Mouse (Mus musculus) small intestine, adult 2 months (tissue): Measurements from ENCODE around the gene Olfr688. TPM values are rescaled to one million over a fixed set of nuclear protein-coding genes. Genes with fewer than 3 reads are reported as not detected.

ENCODE experiments used
- H3K27ac ChIP-seq: fragments of 200-500 bp; 2 replicates; pipeline ENCODE4 v1.5.1; 2012; ENCODE audit warnings: low read depth, low read length, control low read depth, inconsistent platforms; ENCODE audit not compliant: insufficient read depth
- H3K27me3 ChIP-seq: fragments of 200-500 bp; 2 replicates; pipeline ENCODE4 v1.6.1; 2012; ENCODE audit warnings: mild to moderate bottlenecking, moderate library complexity, low read length, inconsistent platforms; ENCODE audit not compliant: control insufficient read depth, insufficient read depth
- H3K36me3 ChIP-seq: fragments of 200-500 bp; 2 replicates; pipeline ENCODE4 v1.6.1; 2012; ENCODE audit warnings: mild to moderate bottlenecking, low read length, control low read depth, inconsistent platforms; ENCODE audit not compliant: control insufficient read depth, insufficient read depth
- H3K4me1 ChIP-seq: fragments of 200-500 bp; 2 replicates; pipeline ENCODE4 v1.6.1; 2012; ENCODE audit warnings: low read length, inconsistent platforms, mixed read lengths; ENCODE audit not compliant: control insufficient read depth, insufficient read depth, insufficient read length
- H3K4me3 ChIP-seq: fragments of 200-500 bp; 2 replicates; pipeline ENCODE4 v1.5.1; 2012; ENCODE audit warnings: low read depth, mild to moderate bottlenecking, control low read depth, inconsistent platforms, low read length, moderate library complexity
- CTCF ChIP-seq: fragments of 200-500 bp; IDR thresholded peaks from 2 replicates; pipeline ENCODE4 v1.5.1; 2012; ENCODE audit warnings: low read depth, mild to moderate bottlenecking, control low read depth, inconsistent platforms, low read length, moderate library complexity, mixed read lengths; ENCODE audit not compliant: insufficient replicate concordance, insufficient read length; ENCODE audit errors: extremely low read depth
- POLR2A ChIP-seq: fragments of 200-500 bp; IDR thresholded peaks from 2 replicates; pipeline ENCODE4 v1.6.1; 2012; ENCODE audit warnings: low read depth, mild to moderate bottlenecking, control low read depth, inconsistent platforms, low read length, moderate library complexity
- WGBS: fragments of 180-500 bp; shearing (Covaris S2); methylation state at CpG from one replicate; pipeline ENCODE4 v1.1.7; 2018; 5-methylcytosine and 5-hydroxymethylcytosine counted together
- polyA plus RNA-seq: library from polyadenylated mRNA; depleted of rRNA; stranded (reverse); fragments of >200 nt; gene quantifications from 2 replicates; pipeline ENCODE4 v1.2.3, GENCODE M21; 2012; rRNA removed

Gene Olfr688
- not detected in 2 replicates for polyA plus RNA-seq

- 80% methylated on average over 6 of the region's 6 CpGs for WGBS
- Histone ChIP-seq H3K4me1 (no peaks in the 10 kb centered on the region), H3K27ac (no peak within 1 kb of the TSS), H3K36me3 (no peaks in the 10 kb centered on the region), H3K4me3 (no peak within 1 kb of the TSS), H3K27me3 (no peaks in the 10 kb centered on the region)
- TF ChIP-seq POLR2A (no peak), CTCF (no peak)
Observed at GRCm38 (mm10) chr7:105287795-105288194, at the start of gene Olfr688. Gene Olfr688, plus strand, starts transcription at chr7:105288095.

- H3K36me3 ChIP-seq, result no peaks in the 10 kb centered on the region
- H3K4me1 ChIP-seq, result no peaks in the 10 kb centered on the region
- no peaks in the 10 kb centered on the region for H3K27me3 ChIP-seq
- TF ChIP-seq CTCF, result no peak
- TF ChIP-seq POLR2A, result no peak
- no peak overlapping the region for H3K27ac ChIP-seq
- no peak overlapping the region for H3K4me3 ChIP-seq
- WGBS, result 74% methylated on average over 3 of the region's 3 CpGs
Observed at GRCm38 (mm10) chr7:105247671-105248070, 40.2 kb upstream of the Olfr688 start.

GRCm38 (mm10) chr7:105248197-105248596, 39.7 kb upstream of the Olfr688 start:
- WGBS, result 52% methylated on average over 1 of the region's 1 CpGs

GRCm38 (mm10) chr7:105256656-105257055, 31.2 kb upstream of the Olfr688 start:
- Histone ChIP-seq H3K27ac (no peak overlapping the region), H3K4me3 (no peak overlapping the region), H3K4me1 (no peaks in the 10 kb centered on the region), H3K27me3 (no peaks in the 10 kb centered on the region), H3K36me3 (no peaks in the 10 kb centered on the region)
- 62% methylated on average over 5 of the region's 5 CpGs for WGBS
- TF ChIP-seq POLR2A, result no peak
- peak; percentile 56; the same call in 1 of the 2 replicates for TF ChIP-seq CTCF

More at GRCm38 (mm10) chr7:105248197-105248596, 39.7 kb upstream of the Olfr688 start:
- Histone ChIP-seq H3K27ac (no peak overlapping the region), H3K4me1 (no peaks in the 10 kb centered on the region), H3K4me3 (no peak overlapping the region), H3K36me3 (no peaks in the 10 kb centered on the region), H3K27me3 (no peaks in the 10 kb centered on the region)
- TF ChIP-seq CTCF (no peak), POLR2A (no peak)

GRCm38 (mm10) chr7:105272426-105272825, 15.5 kb upstream of the Olfr688 start:
- no peaks in the 10 kb centered on the region for H3K4me1 ChIP-seq
- 75% methylated on average over 7 of the region's 7 CpGs for WGBS
- H3K4me3 ChIP-seq, result no peak overlapping the region
- no peaks in the 10 kb centered on the region for H3K36me3 ChIP-seq
- TF ChIP-seq CTCF (no peak), POLR2A (no peak)
- H3K27me3 ChIP-seq, result no peaks in the 10 kb centered on the region
- H3K27ac ChIP-seq, result no peak overlapping the region

GRCm38 (mm10) chr7:105290051-105290450, 2.2 kb downstream of the Olfr688 start:
- Histone ChIP-seq H3K27me3 (no peaks in the 10 kb centered on the region), H3K36me3 (no peaks in the 10 kb centered on the region), H3K4me3 (no peak overlapping the region), H3K4me1 (no peaks in the 10 kb centered on the region), H3K27ac (no peak overlapping the region)
- TF ChIP-seq CTCF, result no peak
- TF ChIP-seq POLR2A, result no peak

- Histone ChIP-seq H3K4me1 (no peaks in the 10 kb centered on the region), H3K27me3 (no peaks in the 10 kb centered on the region), H3K36me3 (no peaks in the 10 kb centered on the region), H3K27ac (no peak within 1 kb of the TSS), H3K4me3 (no peak within 1 kb of the TSS)
- WGBS, result 65% methylated on average over 1 of the region's 1 CpGs
- TF ChIP-seq POLR2A (no peak), CTCF (no peak)
Observed at GRCm38 (mm10) chr7:105310865-105311264, 23.0 kb downstream of the Olfr688 start, which contains the start of gene Olfr689. Gene Olfr689, plus strand, starts transcription at chr7:105311165.

GRCm38 (mm10) chr7:105325302-105325701, 37.4 kb downstream of the Olfr688 start:
- WGBS, result 70% methylated on average over 2 of the region's 2 CpGs
- Histone ChIP-seq H3K27me3 (no peaks in the 10 kb centered on the region; the same call in 1 of the 2 replicates), H3K27ac (no peak overlapping the region), H3K4me3 (no peak overlapping the region), H3K36me3 (no peaks in the 10 kb centered on the region), H3K4me1 (no peaks in the 10 kb centered on the region)
- no peak for TF ChIP-seq POLR2A
- TF ChIP-seq CTCF, result no peak
